Mouse (Mus musculus) embryo, embryonic 11.5 days (tissue): ENCODE results near the gene Fgfr2.

Experiments used
- DNase-seq: peaks from one replicate; pipeline ENCODE4 v3.0.0-alpha.2; 2012; ENCODE audit warnings: low read depth, low spot score

Gene Fgfr2

DNA sequence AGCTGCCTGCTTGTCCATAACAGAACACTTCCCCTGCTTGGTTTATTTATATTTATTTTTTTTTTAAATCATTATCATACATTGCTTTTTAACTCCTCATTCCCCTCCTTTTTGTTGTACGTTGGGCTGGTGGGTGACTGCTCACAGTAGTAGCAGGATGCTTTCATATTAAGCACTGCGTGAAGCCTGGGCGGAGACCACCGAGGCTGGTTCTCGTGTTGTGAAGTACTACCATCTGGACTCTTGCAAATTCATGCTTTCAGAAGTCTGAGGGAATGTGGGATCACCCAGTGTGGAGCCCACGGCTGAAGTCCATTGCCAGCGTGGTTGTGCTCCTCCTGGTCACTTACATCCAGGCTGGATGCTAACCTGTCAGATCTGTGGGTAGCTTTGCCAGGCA, 2391.4 kb downstream of the Fgfr2 start:
- no peak for DNase-seq

DNA sequence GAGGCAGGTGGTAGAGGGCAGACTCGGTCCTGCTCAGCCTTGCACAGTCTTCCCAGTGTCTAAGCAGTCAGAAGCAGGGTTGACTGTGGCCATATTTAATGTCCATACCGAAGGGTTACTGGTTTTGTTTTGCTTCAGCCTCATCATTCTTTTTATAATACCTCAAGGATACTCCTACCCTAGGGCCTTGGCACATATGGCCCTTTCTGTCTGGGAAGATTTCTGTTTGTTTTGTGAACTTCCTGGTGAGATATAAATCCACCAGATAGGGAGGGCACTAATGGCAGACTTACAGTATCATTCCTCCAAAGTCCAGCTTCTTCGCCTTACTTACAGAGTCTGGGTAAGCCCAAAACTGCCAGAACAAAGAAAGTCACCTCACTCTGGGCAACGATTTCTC, 2395.6 kb downstream of the Fgfr2 start:
- no peak for DNase-seq

DNA sequence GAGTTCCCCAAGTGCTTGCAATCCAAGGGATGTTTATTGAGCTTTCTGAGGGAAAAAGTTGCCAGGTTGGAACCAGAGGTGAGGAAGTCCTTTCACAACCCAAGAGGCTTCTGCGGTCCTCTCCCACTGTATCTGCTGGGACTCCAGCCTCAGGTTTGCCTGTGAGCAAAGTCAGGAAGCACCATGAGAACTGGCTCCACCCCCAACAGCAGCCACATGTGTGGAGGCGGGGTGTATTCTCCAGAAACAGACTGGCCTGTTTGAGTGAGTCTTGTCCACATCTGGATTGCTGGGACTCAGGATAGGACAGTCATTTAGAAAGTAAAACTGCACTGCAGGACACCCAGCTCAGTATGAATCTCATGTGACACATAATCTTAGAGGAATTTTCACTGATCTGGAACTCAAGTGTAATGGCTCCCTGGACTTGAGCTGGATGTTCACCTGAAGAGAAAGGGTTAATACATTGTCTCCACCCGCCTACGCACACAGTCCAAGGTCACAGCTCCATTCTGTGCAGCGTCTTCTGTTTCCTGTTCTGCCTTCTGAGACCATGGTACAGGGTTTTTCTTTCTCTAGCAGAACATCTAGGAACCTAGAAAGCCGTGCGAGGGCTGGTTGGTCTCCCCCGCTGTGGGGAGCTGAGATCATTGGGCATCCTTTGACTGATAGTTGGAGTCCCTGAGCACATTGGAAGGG, 2396.3 kb downstream of the Fgfr2 start:
- DNase-seq, result no peak

DNA sequence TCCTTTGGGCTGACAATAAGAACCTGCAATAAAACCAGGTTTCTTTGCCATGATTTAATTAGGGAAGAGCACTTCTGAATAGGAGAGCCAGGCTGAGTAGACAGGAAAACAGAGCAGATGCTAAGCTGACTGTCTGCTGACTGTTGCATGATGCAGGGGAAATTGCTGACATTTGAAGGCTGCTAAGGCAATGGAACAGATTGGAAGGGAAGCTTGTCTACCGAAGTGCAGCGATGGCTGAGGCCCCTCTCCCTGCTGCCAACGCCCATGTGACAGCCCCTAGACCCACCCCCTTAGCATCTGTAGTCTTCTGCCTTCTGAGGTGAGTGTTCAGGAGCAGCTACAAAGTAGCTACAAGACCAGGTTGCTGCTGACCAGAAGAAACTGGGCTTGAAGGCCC, 2397.0 kb downstream of the Fgfr2 start:
- no peak for DNase-seq

DNA sequence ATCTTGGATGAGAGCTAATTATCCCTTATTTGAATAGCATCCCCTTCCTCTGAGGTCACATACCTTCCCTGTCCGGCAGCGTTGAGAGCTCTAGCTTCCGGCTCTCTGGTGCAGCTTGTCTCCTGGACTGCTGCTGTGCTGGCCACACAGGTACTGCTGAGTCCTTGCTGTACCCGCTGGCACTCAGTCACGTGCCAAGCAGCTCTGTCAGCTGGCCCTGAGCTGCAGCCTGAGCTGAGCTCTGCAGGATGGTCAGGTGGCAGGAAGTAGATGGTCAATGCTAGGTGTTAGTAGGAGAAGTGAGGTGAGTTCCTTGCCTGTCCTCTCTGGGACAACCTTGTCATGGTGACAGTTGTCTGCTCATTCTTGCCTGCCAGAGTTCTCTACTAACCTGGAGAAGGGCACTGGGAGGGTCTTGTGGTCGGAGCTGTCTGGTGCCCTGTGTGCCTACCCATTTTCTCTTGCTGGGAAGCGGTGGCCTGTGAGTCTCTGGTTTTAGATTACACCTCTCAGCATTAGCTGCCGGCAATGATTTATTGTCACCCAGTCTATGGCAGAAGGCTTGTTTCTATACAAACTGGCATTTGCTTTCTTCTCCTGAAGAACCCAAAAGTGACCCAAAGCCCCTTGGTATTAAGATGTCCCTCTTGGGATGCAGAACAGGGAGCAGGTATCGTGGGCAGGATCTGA, 2402.4 kb downstream of the Fgfr2 start:
- no peak for DNase-seq

DNA sequence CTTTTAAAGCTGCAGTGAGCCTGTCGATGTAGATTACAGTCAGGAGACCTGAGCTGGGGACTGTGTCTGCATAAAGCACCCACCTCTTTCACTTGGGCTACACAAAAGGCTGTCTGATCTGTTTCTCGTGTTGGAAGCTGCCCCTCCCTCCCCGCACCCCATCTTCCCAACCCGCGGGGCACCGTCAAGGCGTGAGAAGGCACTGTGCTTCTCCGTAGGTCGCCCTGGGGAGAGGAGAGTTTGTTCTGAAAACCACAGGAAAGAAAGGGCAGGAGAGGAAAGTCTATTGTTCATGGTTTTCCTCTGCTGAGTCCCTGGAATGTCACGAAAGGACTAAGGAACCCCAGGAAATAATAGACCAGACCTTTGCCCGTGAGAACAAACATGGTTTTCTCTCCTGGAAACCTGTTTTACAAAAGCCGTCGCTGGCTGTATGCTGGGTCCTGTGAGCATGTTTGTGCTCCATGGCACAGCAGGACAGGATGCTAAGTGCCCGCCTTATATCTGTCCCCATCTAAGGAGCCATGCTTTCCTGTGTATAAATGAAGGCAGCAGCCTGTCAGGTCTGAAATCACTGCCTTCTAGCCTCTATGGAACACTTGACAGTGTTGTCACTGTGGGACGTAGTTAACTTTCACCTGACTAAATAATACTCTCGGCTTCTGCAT, 2403.1 kb downstream of the Fgfr2 start:
- no peak for DNase-seq

DNA sequence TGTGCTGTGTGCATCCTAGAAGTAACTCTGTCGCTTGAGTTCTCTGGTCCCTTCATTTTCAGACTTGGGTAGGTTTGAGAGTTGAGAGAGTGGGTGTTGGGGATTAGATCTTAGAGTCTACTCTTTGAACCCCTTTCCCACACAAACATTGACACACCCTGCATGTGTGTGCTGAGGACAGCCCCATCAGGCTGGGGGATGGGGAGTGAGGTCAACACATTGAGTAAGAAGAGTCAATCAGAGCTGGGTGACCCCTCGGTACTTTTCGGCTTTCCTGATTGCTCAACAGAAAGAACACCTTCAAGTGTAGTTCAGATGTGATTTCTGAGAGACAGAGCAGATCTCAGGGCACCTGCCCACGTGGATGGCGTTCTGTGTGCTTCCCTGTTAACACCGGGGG, 2406.2 kb downstream of the Fgfr2 start:
- no peak for DNase-seq

DNA sequence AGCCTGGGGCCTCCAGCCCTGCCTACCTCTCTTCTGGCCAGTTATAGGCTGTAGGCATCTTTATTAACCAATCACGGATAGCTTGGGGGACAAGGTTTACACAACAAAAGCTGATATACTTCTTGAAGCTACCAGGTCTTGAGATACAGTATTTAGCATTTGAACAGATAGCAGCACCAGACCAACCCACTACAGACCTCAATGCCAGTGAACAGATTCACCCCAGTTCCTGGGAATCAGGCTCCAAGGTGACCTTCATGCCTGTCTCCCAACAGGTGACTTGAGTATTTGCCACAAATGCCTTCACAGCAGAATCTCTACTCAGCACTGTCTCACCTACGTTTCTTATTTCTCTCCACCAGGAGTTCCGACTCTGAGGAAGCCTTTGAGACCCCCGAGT, 2406.8 kb downstream of the Fgfr2 start:
- DNase-seq, result no peak

DNA sequence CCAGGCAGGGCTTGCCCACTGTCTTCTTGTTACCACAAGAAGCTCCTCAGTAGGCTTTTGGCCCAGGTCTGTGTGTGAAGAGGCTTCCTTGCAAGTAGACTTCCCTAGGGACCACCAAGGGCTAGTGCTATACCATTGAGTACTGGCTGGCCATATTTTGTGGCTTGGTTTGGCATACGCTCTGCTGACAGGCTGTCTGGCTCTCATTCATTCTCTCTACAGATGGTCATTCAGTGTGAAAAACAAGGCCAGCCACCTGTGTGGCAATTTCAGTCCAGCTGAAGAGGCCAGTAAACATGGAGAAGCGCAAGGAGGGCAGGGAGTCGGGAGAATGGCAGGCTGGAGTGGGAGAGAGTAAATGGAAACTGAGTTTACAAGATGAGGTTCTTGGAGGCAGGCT, 2407.7 kb downstream of the Fgfr2 start:
- DNase-seq, result no peak

DNA sequence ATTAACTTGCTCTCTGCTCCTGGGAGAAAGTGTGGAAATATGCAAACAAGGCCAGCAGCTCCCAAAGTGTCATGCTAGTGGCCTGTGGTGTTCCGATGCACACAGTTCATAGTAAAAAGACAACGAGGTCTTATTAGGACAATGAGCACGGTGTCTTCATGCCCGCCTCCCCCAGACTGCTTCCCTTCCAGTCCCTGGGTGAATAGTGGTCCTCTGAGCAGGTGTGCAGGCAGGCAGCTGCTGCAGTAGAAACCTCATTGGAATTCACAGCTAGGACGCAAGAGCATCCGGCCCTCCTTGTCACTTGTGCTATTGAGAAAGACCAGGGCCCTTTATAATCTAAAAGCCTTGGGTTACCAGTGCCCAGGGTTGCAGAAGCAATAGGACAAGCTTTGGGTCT, 2409.8 kb downstream of the Fgfr2 start:
- DNase-seq, result no peak

DNA sequence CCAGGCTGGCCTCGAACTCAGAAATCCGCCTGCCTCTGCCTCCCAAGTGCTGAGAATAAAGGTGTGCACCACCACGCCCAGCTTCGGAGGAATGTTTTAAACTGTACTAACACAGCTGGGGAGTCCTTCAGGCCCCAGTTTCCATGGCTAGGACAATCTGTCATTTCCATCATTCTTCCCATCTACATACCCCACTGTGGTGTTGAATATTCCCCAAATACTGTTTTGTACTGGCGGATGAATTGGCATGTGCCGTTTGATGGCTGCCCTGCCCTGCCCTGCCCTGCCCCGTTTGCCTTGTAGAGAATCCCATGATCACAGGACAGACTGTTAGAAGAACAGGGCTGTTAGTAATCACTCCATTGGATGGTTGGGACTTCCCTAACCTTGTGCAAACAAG, 2411.3 kb downstream of the Fgfr2 start:
- no peak for DNase-seq

DNA sequence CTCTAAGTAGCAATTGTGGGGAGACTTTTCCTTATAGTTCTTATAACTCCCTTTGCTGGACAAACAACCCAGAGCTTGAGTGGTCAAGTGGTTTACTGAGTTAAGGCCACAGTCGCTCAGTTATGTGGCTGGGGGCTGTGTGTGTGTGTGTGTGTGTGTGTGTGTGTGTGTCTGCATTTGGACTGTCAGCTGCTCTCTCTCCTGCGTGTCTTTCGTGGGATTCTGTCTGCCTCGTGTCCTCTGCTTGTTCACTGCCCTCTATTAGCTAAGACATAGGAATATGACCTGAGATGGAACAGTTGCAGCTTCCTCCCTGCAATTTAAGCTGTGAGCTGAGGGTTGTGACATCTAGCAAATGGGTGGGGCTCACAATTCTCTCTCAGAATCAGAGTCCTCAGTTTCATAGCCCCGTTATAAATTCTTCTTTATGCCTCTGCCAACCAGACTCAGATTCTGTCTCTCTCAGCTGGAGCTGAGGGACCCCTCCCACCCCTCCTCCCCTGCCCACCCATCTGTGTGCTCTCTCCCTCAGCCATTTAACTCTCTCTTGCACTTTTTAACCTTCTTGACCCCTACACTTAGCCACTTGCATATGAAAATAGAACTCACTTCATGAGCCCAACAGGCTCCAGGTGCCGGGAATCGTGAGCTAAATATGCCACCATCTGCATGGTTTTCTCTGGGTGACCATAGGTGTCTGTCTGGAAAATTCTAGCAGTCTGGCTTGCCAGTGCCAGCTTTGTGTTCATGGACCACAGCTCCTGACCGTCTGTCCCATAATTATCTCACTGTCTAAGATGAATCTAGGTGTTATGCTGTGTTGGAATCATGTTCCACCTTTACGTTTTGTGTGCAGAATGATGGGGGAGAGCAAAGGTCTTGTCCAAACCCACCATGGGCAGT, 2413.5 kb downstream of the Fgfr2 start:
- no peak for DNase-seq

DNA sequence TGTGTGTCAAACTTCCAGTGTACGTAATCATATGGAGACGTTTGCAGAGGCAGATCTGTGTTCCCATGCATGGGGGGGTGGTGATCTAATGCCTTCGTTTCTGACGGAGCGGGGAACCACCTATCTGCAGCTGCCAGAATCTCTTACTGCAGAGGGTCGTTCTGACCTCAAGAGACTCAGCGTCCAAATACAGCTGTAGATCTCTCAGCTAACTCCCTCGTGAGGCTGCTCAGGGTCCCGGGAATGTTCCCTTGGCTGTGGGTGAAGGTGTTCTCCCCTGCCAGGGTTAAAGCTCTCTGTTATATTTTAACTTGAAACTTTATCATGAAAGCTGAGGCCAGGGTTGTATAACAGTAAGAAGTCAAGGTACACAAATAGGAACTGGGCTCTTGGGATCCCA, 2414.2 kb downstream of the Fgfr2 start:
- DNase-seq, result no peak

DNA sequence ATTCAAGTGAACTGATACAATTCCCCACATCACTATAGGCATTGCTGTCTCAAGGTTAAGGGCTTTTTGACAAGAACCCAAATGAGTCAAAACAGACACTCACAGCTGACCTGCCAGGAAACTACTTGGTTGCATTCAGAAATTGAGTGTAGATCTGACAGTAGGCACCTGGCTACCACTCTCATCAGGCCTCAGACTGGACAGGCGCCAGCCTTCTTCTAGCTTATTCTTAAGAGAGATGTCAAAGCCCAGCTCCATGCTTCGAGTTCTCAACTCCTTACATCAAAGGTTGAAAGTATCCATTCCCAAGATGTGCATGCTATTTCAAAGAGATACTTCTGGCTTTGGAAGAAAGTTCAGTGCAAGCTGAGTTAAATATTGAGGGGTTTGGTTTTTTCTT, 2417.9 kb downstream of the Fgfr2 start:
- no peak for DNase-seq

DNA sequence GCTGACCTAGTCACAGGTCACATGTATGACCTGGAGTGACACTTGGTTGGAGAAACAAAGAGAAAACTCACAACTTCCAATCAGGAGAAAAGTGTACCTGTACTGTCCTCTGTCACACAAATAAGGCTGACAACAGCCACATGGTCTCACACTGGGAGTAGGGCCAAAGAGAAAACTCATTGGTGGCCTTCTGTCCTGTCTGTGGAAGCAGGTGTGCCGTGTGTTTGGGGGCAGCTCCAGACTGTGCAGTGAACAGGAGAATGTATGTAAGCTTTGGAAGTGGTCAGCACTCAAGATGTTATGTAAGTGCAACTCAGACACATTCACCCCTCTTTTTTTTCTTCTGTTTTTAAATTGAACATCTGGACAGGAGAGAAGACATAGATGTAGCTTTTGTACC, 2421.8 kb downstream of the Fgfr2 start:
- no peak for DNase-seq

DNA sequence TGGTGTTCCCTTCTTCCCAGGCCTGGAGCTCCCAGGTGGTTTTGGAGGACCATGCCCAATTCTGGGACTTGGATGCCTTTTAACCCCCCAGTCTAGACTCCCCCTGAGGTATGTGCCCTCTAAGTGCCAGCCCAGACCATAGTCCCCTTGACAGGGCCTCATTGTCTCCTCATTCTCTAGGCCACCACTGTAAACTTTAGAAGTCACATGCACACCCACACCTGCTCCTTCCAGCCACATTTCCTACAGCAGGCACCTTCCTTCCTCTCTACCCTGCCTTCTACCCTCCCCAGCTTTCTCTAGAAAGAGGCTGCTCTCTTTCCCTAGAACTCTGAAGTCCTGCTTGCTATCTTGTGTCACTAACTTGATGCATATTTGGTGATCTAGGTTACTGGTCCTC, 2424.7 kb downstream of the Fgfr2 start:
- no peak for DNase-seq

DNA sequence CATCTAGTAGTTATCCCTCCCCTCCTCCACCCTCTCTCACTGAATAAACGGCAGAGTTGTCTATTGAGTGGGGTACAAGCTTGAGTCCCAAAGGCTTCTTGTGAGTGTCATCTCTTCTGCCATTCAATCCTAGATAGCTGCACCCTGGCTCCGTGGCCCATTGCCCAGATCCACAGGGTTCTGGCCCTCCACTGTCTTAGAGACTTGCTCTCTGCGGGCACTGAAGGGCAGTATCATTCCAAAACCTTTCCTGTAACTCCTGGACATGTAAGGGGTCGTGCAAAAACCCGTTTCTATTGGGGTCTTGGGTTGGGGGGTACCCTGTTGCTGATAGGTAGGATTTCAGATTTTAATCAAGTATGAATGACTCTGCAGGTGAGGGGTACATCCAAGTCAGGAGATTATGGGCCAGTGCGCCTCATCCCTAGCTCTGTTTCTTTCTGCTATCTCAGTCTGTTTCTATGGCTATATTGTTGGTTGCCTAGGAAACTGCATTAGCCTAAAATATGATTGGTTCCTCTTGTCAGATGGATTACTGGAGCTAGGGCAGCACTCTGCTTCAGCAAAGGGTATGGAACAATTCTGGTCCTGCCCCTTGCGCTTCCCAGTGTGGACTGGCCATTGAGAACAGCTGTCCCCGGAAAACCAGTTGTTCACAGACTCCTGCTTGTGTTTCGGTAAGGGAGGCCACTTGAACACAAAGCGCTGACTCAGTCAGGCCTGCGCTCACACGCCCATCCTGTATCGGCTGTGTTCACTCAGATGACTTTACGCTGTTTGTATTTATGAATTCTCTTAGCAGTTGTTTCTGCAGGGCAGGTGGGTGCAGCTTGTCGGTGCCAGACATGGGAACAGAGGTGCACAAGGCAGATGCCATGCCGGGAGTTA, 2426.6 kb downstream of the Fgfr2 start:
- DNase-seq, result no peak

DNA sequence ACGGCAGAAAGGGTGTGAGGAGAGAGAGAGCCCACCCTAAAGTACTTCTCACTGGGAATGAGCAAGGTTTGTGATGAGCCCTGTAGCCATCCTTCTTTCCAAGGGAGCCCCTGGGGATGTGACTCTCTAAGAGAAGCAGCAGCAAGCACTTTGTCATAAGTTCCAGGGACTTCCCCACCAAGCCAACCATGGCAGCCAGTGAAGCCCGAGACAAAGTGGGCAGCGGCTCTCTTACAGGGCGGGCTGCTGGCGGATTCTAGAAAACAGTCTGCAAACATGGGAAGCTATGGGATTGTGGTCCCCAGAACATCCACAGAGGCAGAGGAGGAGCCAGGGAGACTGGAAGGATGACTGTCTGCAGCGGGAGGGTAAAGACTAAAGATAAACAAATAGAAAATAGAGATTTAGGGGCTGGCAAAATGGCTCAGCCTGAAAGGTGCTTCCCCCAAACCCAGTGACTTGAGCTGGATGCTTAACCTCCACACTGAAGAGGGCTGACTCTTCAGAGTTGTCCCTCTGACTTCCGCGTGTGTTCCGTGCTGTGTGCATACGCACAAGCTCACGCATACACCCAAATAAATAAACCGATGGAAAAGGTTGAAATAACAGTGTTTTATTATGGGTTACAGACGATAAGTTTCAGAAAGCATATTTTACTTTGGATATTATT, 2427.3 kb downstream of the Fgfr2 start:
- no peak for DNase-seq

DNA sequence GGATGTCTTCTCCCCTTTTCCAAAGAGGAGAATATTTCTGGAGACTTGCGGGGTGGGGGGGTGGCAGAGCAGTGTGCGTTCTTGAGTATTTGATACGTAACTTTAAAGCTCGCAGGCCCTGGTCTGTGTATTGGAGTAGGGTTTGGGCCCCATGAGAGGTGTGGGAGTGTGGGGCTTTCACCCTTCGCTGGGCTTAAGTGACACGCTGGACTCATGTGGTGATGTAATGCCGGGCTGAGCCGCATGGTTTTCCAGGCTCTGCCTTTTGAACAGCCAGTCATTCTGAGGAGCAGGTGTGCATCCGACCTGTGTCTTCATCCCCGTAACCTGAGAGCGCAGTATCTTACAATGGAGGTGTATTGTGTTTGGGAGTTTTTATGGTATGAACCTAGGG, 2429.4 kb downstream of the Fgfr2 start:
- no peak for DNase-seq
